Mouse (Mus musculus): ENCODE data around the gene Slc38a2. TPM values are rescaled to one million over a fixed set of nuclear protein-coding genes. Genes with fewer than 3 reads are reported as not detected.
A peak's percentile ranks its signal among the peaks of the same experiment; 100 is the strongest.

Gene Slc38a2
- polyA plus RNA-seq, 1 experiment from 2014 or later, result 154 TPM

DNA sequence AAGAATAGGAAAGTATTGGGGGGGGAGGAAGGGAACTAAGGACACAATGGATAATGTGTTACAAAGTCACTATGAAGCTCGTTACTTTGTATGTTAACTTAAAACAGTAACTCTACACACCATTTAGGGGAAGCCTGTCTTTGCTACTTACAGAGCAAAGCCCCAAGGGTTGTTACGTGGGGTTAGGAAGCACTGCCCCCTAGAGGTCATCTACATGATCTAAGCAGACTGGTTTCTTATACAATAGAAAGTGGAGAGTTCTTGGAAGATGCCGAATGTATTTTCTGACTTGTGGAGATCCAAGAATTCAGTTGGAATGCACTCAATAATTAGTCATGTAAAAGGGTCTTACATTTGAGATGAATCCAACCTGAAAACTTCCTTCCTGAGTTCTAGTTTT lies 33.6 kb downstream of the Slc38a2 start:
- H3K4me2 ChIP-seq, result peak overlapping the region; percentile 58; the same call in 1 of the 2 replicates
- no peaks in the 10 kb centered on the region for H3K36me3 ChIP-seq
- no peak overlapping the region for H3K4me3 ChIP-seq
- 13% methylated on average over 3 of the region's 3 CpGs for WGBS
- no peak overlapping the region for H3K9ac ChIP-seq
- no peaks in the 10 kb centered on the region for H3K9me3 ChIP-seq (replicated peaks)
- H3K27me3 ChIP-seq (replicated peaks), result no peaks in the 10 kb centered on the region
- ATAC-seq (ENCODE audit: insufficient number of reproducible peaks, low FRiP score), result no peak
- H3K27ac ChIP-seq (ENCODE audit: poor library complexity, severe bottlenecking), result no peak overlapping the region
- H3K4me1 ChIP-seq (replicated peaks), result peaks cover 11% of the 10 kb centered on the region

- Histone ChIP-seq H3K27ac (ENCODE audit: poor library complexity, severe bottlenecking) (no peak overlapping the region), H3K4me1 (replicated peaks) (peaks cover 22% of the 10 kb centered on the region), H3K9ac (no peak overlapping the region), H3K9me3 (replicated peaks) (no peaks in the 10 kb centered on the region), H3K27me3 (replicated peaks) (no peaks in the 10 kb centered on the region), H3K4me3 (no peak overlapping the region), H3K4me2 (peak overlapping the region; percentile 36), H3K36me3 (no peaks in the 10 kb centered on the region)
- 17% methylated on average over 13 of the region's 13 CpGs for WGBS
- ATAC-seq (ENCODE audit: insufficient number of reproducible peaks, low FRiP score), result peak; percentile 68
Measured at GRCm38 (mm10) chr15:96660590-96661141, 38.9 kb downstream of the Slc38a2 start.

DNA sequence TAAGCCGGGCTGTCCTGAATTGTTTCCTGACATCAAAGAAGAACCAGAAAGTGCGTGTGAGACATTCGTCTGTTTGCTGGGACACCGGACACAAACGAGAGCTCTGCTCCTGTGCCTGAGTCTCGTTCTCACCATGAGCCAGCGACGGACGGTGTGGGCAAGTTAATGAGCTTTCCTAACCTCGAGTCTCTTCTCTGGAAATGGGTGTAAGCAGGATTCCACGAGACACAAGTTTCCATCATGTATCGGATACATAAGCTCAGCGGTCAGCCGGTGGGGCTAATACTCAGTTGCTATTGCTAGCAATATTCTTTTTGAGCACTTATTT lies 41.3 kb downstream of the Slc38a2 start:
- WGBS, result 61% methylated on average over 14 of the region's 14 CpGs
- no peaks in the 10 kb centered on the region for H3K36me3 ChIP-seq
- peak overlapping the region; percentile 13 for H3K4me2 ChIP-seq
- H3K9me3 ChIP-seq (replicated peaks), result no peaks in the 10 kb centered on the region
- H3K27me3 ChIP-seq (replicated peaks), result no peaks in the 10 kb centered on the region
- ATAC-seq (ENCODE audit: insufficient number of reproducible peaks, low FRiP score), result no peak
- H3K4me1 ChIP-seq (replicated peaks), result peaks cover 22% of the 10 kb centered on the region
- no peak overlapping the region for H3K4me3 ChIP-seq
- no peak overlapping the region for H3K27ac ChIP-seq (ENCODE audit: poor library complexity, severe bottlenecking)
- no peak overlapping the region for H3K9ac ChIP-seq

GRCm38 (mm10) chr15:96657576-96658274 lies 41.8 kb downstream of the Slc38a2 start:
- ATAC-seq (ENCODE audit: insufficient number of reproducible peaks, low FRiP score), result no peak
- H3K36me3 ChIP-seq, result no peaks in the 10 kb centered on the region
- H3K4me3 ChIP-seq, result no peak overlapping the region
- H3K9ac ChIP-seq, result no peak overlapping the region
- H3K9me3 ChIP-seq (replicated peaks), result no peaks in the 10 kb centered on the region
- H3K4me1 ChIP-seq (replicated peaks), result peaks cover 22% of the 10 kb centered on the region
- no peak overlapping the region for H3K27ac ChIP-seq (ENCODE audit: poor library complexity, severe bottlenecking)
- H3K4me2 ChIP-seq, result peak overlapping the region; percentile 13
- H3K27me3 ChIP-seq (replicated peaks), result no peaks in the 10 kb centered on the region
- WGBS, result 56% methylated on average over 17 of the region's 17 CpGs

DNA sequence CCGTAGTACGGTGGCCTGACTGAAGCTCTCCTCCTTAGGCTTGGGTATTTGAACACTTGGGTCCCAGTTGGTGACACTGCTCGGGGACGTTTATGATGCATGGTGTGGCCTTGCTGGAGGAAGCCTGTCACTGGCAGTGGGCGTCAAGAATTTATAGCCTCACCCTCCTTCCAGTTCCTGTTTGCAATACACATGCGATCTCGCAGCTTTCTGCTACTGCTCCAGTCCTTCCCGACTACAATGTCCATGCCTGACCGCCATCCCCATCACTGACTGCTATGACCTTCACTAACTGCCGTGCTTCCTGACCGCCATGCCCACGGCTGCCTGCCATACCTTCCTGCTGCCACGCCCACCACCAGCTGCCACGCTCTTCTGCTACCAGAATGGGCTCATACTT lies 44.0 kb downstream of the Slc38a2 start:
- WGBS, result 85% methylated on average over 14 of the region's 14 CpGs
- H3K9ac ChIP-seq, result no peak overlapping the region
- H3K27me3 ChIP-seq (replicated peaks), result no peaks in the 10 kb centered on the region
- no peak for ATAC-seq (ENCODE audit: insufficient number of reproducible peaks, low FRiP score)
- H3K9me3 ChIP-seq (replicated peaks), result no peaks in the 10 kb centered on the region
- H3K4me2 ChIP-seq, result no peak overlapping the region
- H3K36me3 ChIP-seq, result no peaks in the 10 kb centered on the region
- no peak overlapping the region for H3K4me3 ChIP-seq
- H3K4me1 ChIP-seq (replicated peaks), result peaks cover 13% of the 10 kb centered on the region
- no peak overlapping the region for H3K27ac ChIP-seq (ENCODE audit: poor library complexity, severe bottlenecking)

DNA sequence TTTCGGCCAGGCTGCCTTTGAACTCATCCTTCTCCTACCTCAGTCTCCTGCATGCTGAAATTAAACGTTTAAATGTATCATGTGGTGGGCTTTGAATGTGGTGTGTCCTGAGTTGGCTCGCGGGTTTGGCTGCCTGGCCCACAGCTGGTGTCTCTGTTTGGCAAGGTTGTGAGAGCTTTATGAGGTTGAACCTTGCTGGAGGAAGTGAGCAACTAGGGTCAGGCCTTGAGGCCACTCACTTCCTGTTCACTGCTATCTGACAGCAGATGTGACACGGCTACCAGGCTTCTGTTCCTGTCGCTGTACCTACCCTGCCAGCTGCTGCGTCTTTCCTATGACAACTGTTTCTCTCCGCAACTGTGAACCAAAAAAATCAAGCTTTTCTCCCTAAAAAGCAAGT lies 44.8 kb downstream of the Slc38a2 start:
- Histone ChIP-seq H3K27me3 (replicated peaks) (no peaks in the 10 kb centered on the region), H3K4me2 (no peak overlapping the region), H3K9ac (no peak overlapping the region), H3K9me3 (replicated peaks) (no peaks in the 10 kb centered on the region), H3K36me3 (no peaks in the 10 kb centered on the region), H3K4me1 (replicated peaks) (peaks cover 10% of the 10 kb centered on the region), H3K4me3 (no peak overlapping the region), H3K27ac (ENCODE audit: poor library complexity, severe bottlenecking) (no peak overlapping the region)
- ATAC-seq (ENCODE audit: insufficient number of reproducible peaks, low FRiP score), result no peak
- 47% methylated on average over 8 of the region's 8 CpGs for WGBS

- no peak overlapping the region for H3K27ac ChIP-seq (ENCODE audit: poor library complexity, severe bottlenecking)
- 94% methylated on average over 16 of the region's 16 CpGs for WGBS
Measured at GRCm38 (mm10) chr15:96653011-96653410, 46.5 kb downstream of the Slc38a2 start.

GRCm38 (mm10) chr15:96652531-96652930 lies 47.0 kb downstream of the Slc38a2 start:
- Histone ChIP-seq H3K4me1 (replicated peaks) (peaks cover 2% of the 10 kb centered on the region; the same call in 1 of the 2 replicates), H3K27me3 (replicated peaks) (no peaks in the 10 kb centered on the region), H3K27ac (ENCODE audit: poor library complexity, severe bottlenecking) (no peak overlapping the region), H3K4me2 (no peak overlapping the region), H3K4me3 (no peak overlapping the region), H3K36me3 (no peaks in the 10 kb centered on the region), H3K9me3 (replicated peaks) (no peaks in the 10 kb centered on the region), H3K9ac (no peak overlapping the region)
- no peak for ATAC-seq (ENCODE audit: insufficient number of reproducible peaks, low FRiP score)
- whole genome bisulfite sequencing, result 87% methylated on average over 10 of the region's 10 CpGs

More at GRCm38 (mm10) chr15:96653011-96653410, 46.5 kb downstream of the Slc38a2 start:
- ATAC-seq (ENCODE audit: insufficient number of reproducible peaks, low FRiP score), result no peak
- no peaks in the 10 kb centered on the region for H3K36me3 ChIP-seq
- H3K4me3 ChIP-seq, result no peak overlapping the region
- H3K9ac ChIP-seq, result no peak overlapping the region
- no peaks in the 10 kb centered on the region for H3K27me3 ChIP-seq (replicated peaks)
- H3K4me1 ChIP-seq (replicated peaks), result peaks cover 3% of the 10 kb centered on the region
- no peak overlapping the region for H3K4me2 ChIP-seq
- no peaks in the 10 kb centered on the region for H3K9me3 ChIP-seq (replicated peaks)

DNA sequence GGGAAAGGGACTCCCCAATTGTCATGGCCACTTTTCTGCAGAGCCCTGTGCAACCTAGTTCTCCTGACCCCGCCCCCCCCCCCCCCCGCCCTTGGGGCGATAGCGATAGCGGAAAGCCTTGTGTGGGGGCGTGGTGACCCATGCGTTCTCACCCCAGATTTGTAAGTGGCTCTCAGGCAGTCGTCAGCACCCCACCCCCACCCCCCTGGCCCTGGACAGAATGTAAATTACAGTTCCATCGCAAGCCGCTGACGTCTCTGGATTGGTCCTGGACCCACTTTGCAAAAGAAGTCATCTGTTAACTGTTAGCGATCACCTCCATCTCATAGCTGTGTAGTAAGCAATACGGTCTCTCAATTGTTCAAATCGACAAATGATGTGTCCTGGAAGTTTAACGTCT lies 52.2 kb downstream of the Slc38a2 start:
- ATAC-seq (ENCODE audit: insufficient number of reproducible peaks, low FRiP score), result no peak
- Histone ChIP-seq H3K9me3 (replicated peaks) (no peaks in the 10 kb centered on the region), H3K9ac (no peak overlapping the region), H3K36me3 (no peaks in the 10 kb centered on the region), H3K4me3 (no peak overlapping the region), H3K4me1 (replicated peaks) (peaks cover 8% of the 10 kb centered on the region), H3K27me3 (replicated peaks) (no peaks in the 10 kb centered on the region), H3K27ac (ENCODE audit: poor library complexity, severe bottlenecking) (no peak overlapping the region), H3K4me2 (peak overlapping the region; percentile 49)
- WGBS, result 25% methylated on average over 12 of the region's 15 CpGs

- H3K4me2 ChIP-seq, result peak within 1 kb of the TSS; percentile 69
- WGBS, result under 1% methylated on average over 65 of the region's 70 CpGs
- peaks cover 7% of the 10 kb centered on the region; the same call in 1 of the 2 replicates for H3K36me3 ChIP-seq
- ATAC-seq (ENCODE audit: insufficient number of reproducible peaks, low FRiP score), result peak; percentile 70
- peak within 1 kb of the TSS; percentile 90 for H3K9ac ChIP-seq
- H3K9me3 ChIP-seq (replicated peaks), result no peaks in the 10 kb centered on the region
- peak within 1 kb of the TSS; percentile 93 for H3K27ac ChIP-seq (ENCODE audit: poor library complexity, severe bottlenecking)
- no peaks in the 10 kb centered on the region for H3K27me3 ChIP-seq (replicated peaks)
- H3K4me3 ChIP-seq, result peak within 1 kb of the TSS; percentile 67
- peaks cover 33% of the 10 kb centered on the region for H3K4me1 ChIP-seq (replicated peaks)
Measured at GRCm38 (mm10) chr15:96642436-96643405, 56.8 kb downstream of the Slc38a2 start, which contains the start of gene Slc38a1. TSS of gene Slc38a1 (minus strand) at chr15:96642913.
